Mouse (Mus musculus): ENCODE measurements around the gene A530032D15Rik. TPM values are rescaled to one million over a fixed set of nuclear protein-coding genes. Genes with fewer than 3 reads are reported as not detected.
"Not testable (repeated sequence)": the region's sequence is repeated elsewhere in the genome, so short reads cannot be mapped to it uniquely, and the experiment has no call there.

The A530032D15Rik gene
- polyA plus RNA-seq, 1 experiment from 2014 or later: not detected

GRCm38 (mm10) chr1:85084803-85085202 is 24.9 kb downstream of the A530032D15Rik start:
- not testable (repeated sequence) for ATAC-seq; H3K4me1 ChIP-seq (replicated peaks; ENCODE audit: control insufficient read depth, insufficient read depth, low read length); H3K9ac ChIP-seq (replicated peaks; ENCODE audit: low read depth, low read length); H3K27me3 ChIP-seq (replicated peaks; ENCODE audit: control insufficient read depth, insufficient read depth, low read length); H3K36me3 ChIP-seq (ENCODE audit: control insufficient read depth, insufficient read depth); H3K4me3 ChIP-seq (replicated peaks; ENCODE audit: low read length); H3K4me2 ChIP-seq (ENCODE audit: low read length); H3K27ac ChIP-seq (ENCODE audit: low read length); H3K9me3 ChIP-seq (ENCODE audit: control insufficient read depth, low read length)
- WGBS: 66% methylated on average over 2 of the region's 3 CpGs

GRCm38 (mm10) chr1:85073099-85073498 is 36.6 kb downstream of the A530032D15Rik start:
- not testable (repeated sequence) for H3K4me1 ChIP-seq (replicated peaks; ENCODE audit: control insufficient read depth, insufficient read depth, low read length); H3K27ac ChIP-seq (ENCODE audit: low read length); H3K27me3 ChIP-seq (replicated peaks; ENCODE audit: control insufficient read depth, insufficient read depth, low read length); H3K9me3 ChIP-seq (ENCODE audit: control insufficient read depth, low read length); H3K4me3 ChIP-seq (replicated peaks; ENCODE audit: low read length); ATAC-seq; H3K4me2 ChIP-seq (ENCODE audit: low read length); H3K9ac ChIP-seq (replicated peaks; ENCODE audit: low read depth, low read length); H3K36me3 ChIP-seq (ENCODE audit: control insufficient read depth, insufficient read depth)
- WGBS: 70% methylated on average over 3 of the region's 3 CpGs

- WGBS: 67% methylated on average over 3 of the region's 3 CpGs
- H3K36me3 ChIP-seq (ENCODE audit: control insufficient read depth, insufficient read depth); ATAC-seq; H3K27me3 ChIP-seq (replicated peaks; ENCODE audit: control insufficient read depth, insufficient read depth, low read length); H3K9me3 ChIP-seq (ENCODE audit: control insufficient read depth, low read length); H3K9ac ChIP-seq (replicated peaks; ENCODE audit: low read depth, low read length); H3K27ac ChIP-seq (ENCODE audit: low read length); H3K4me2 ChIP-seq (ENCODE audit: low read length); H3K4me3 ChIP-seq (replicated peaks; ENCODE audit: low read length); H3K4me1 ChIP-seq (replicated peaks; ENCODE audit: control insufficient read depth, insufficient read depth, low read length): not testable (repeated sequence)
Observed at GRCm38 (mm10) chr1:85071690-85072089, 38.0 kb downstream of the A530032D15Rik start.

GRCm38 (mm10) chr1:85035801-85036200 is 73.9 kb downstream of the A530032D15Rik start:
- H3K27me3 ChIP-seq (replicated peaks; ENCODE audit: control insufficient read depth, insufficient read depth, low read length); ATAC-seq; H3K4me1 ChIP-seq (replicated peaks; ENCODE audit: control insufficient read depth, insufficient read depth, low read length); H3K9ac ChIP-seq (replicated peaks; ENCODE audit: low read depth, low read length); H3K27ac ChIP-seq (ENCODE audit: low read length); H3K36me3 ChIP-seq (ENCODE audit: control insufficient read depth, insufficient read depth); H3K4me3 ChIP-seq (replicated peaks; ENCODE audit: low read length); H3K9me3 ChIP-seq (ENCODE audit: control insufficient read depth, low read length); H3K4me2 ChIP-seq (ENCODE audit: low read length): not testable (repeated sequence)
- 70% methylated on average over 4 of the region's 6 CpGs for WGBS

- not testable (repeated sequence) for H3K36me3 ChIP-seq (ENCODE audit: control insufficient read depth, insufficient read depth); H3K9me3 ChIP-seq (ENCODE audit: control insufficient read depth, low read length); H3K4me1 ChIP-seq (replicated peaks; ENCODE audit: control insufficient read depth, insufficient read depth, low read length); ATAC-seq; H3K4me2 ChIP-seq (ENCODE audit: low read length); H3K27ac ChIP-seq (ENCODE audit: low read length); H3K4me3 ChIP-seq (replicated peaks; ENCODE audit: low read length); H3K27me3 ChIP-seq (replicated peaks; ENCODE audit: control insufficient read depth, insufficient read depth, low read length); H3K9ac ChIP-seq (replicated peaks; ENCODE audit: low read depth, low read length)
- 92% methylated on average over 3 of the region's 4 CpGs for WGBS
Observed at GRCm38 (mm10) chr1:85034394-85034793, 75.3 kb downstream of the A530032D15Rik start.

- not testable (repeated sequence) for H3K27me3 ChIP-seq (replicated peaks; ENCODE audit: control insufficient read depth, insufficient read depth, low read length); H3K9ac ChIP-seq (replicated peaks; ENCODE audit: low read depth, low read length); H3K36me3 ChIP-seq (ENCODE audit: control insufficient read depth, insufficient read depth); H3K4me3 ChIP-seq (replicated peaks; ENCODE audit: low read length); H3K4me2 ChIP-seq (ENCODE audit: low read length); H3K27ac ChIP-seq (ENCODE audit: low read length); H3K4me1 ChIP-seq (replicated peaks; ENCODE audit: control insufficient read depth, insufficient read depth, low read length); H3K9me3 ChIP-seq (ENCODE audit: control insufficient read depth, low read length); ATAC-seq
- 96% methylated on average over 4 of the region's 6 CpGs for WGBS
Observed at GRCm38 (mm10) chr1:85033616-85034015, 76.0 kb downstream of the A530032D15Rik start.

Other genes starting within 250 kb of the A530032D15Rik start
- gene Slc16a14, start 174.7 kb downstream of the A530032D15Rik start, polyA plus RNA-seq (2015; fragmentation: Nextera tagmentation; extraction: Ambion mirVana): 8.1 and 10.7 TPM in 2 replicates
- not detected in 2 replicates for gene Gm10553, start 9.7 kb downstream of the A530032D15Rik start, polyA plus RNA-seq (2015; fragmentation: Nextera tagmentation; extraction: Ambion mirVana)
- 0.34 TPM in 1 of 2 replicates, not detected in the other for gene C130026I21Rik, start 160.7 kb upstream of the A530032D15Rik start, polyA plus RNA-seq (2015; fragmentation: Nextera tagmentation; extraction: Ambion mirVana)